Mouse (Mus musculus) forebrain, embryonic 14.5 days (tissue): ENCODE data around the gene Twnk. TPM values are rescaled to one million over a fixed set of nuclear protein-coding genes. Genes with fewer than 3 reads are reported as not detected.
A peak's percentile ranks its signal among the peaks of the same experiment; 100 is the strongest.

ENCODE experiments used
- ATAC-seq: fragments of 200-750 bp; cut with Nextera tagmentation; 2 replicates; pipeline ENCODE4 v1.8.0; 2017; ENCODE audit warnings: mild to moderate bottlenecking, moderate library complexity
- DNase-seq: peaks from one replicate; pipeline ENCODE4 v3.0.0-alpha.2; 2015; ENCODE audit warnings: low spot score
- H3K27ac ChIP-seq: fragments of 300-500 bp; sonication (generic); 2 replicates; pipeline ENCODE4 v1.5.1; 2014; ENCODE audit warnings: low read depth, mild to moderate bottlenecking, control low read depth, low read length, moderate library complexity
- H3K27me3 ChIP-seq: fragments of 300-500 bp; sonication (generic); replicated peaks from 2 replicates; pipeline ENCODE4 v1.6.1; 2014; ENCODE audit warnings: low read length, control low read depth, mixed read lengths; ENCODE audit not compliant: control insufficient read depth, insufficient read depth
- H3K36me3 ChIP-seq: fragments of 300-500 bp; sonication (generic); 2 replicates; pipeline ENCODE4 v1.6.1; 2014; ENCODE audit warnings: low read length, control low read depth; ENCODE audit not compliant: control insufficient read depth, insufficient read depth
- H3K4me1 ChIP-seq: fragments of 300-500 bp; sonication (generic); 2 replicates; pipeline ENCODE4 v1.6.1; 2014; ENCODE audit warnings: antibody characterized with exemption, low read length, control low read depth; ENCODE audit not compliant: control insufficient read depth, insufficient read depth
- H3K4me2 ChIP-seq: fragments of 300-500 bp; sonication (generic); 2 replicates; pipeline ENCODE4 v1.6.1; 2014; ENCODE audit warnings: mild to moderate bottlenecking, control low read depth, low read length
- H3K4me3 ChIP-seq: fragments of 300-500 bp; sonication (generic); 2 replicates; pipeline ENCODE4 v1.5.1; 2014; ENCODE audit warnings: low read depth, low read length, control low read depth
- H3K9ac ChIP-seq: fragments of 300-500 bp; sonication (generic); 2 replicates; pipeline ENCODE4 v1.6.1; 2014; ENCODE audit warnings: mild to moderate bottlenecking, low read length, control low read depth, moderate library complexity
- H3K9me3 ChIP-seq: fragments of 300-500 bp; sonication (generic); replicated peaks from 2 replicates; pipeline ENCODE4 v1.6.1; 2016; ENCODE audit warnings: low read length, control low read depth, mixed read lengths; ENCODE audit not compliant: control insufficient read depth
- WGBS: fragments of 180-500 bp; shearing (Covaris S2); extraction: QIAGEN DNeasy Blood & Tissue Kit; methylation state at CpG from one replicate; pipeline ENCODE4 v1.1.7; 2014; 5-methylcytosine and 5-hydroxymethylcytosine counted together
- polyA plus RNA-seq: library from polyadenylated mRNA; unstranded; fragments of >200 nt; fragmentation: Nextera tagmentation; extraction: Ambion mirVana; gene quantifications from 2 replicates; pipeline ENCODE4 v1.2.1, GENCODE M21; 2014

The Twnk gene
- polyA plus RNA-seq, result 10.6 and 11.6 TPM in 2 replicates

DNA sequence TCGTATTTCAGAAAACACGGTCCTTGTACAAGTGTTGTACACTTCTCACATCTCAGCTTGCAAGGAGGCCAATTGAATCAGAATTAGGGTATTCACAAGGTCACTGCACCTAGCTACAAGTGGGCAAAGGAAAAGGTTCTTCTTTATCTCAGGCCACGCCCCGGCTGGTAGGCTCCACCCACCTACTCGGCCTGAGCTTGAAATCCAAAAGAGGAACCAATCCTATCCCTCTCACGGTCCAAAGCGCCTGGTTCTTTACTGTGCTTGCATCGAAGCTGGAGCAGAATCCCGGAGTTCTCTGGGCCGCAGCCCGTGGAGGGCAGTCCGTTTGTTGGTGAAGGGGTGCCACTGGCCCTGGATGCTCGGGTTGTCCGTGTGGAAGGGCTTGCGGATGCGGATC, at the start of gene Twnk:
Twnk (plus strand) TSS at position 220 of the 400 bp plus-strand sequence.
- DNase-seq, result no peak
- H3K4me3 ChIP-seq, result peak within 1 kb of the TSS; percentile 63
- 0 out of 2 replicates have a peak, but pooled peaks have one; percentile 1 for ATAC-seq
- H3K36me3 ChIP-seq, result peaks cover 50% of the 10 kb centered on the region
- WGBS, result 10% methylated on average over 16 of the region's 16 CpGs
- peak within 1 kb of the TSS; percentile 78 for H3K9ac ChIP-seq
- H3K4me1 ChIP-seq, result peaks cover 18% of the 10 kb centered on the region
- no peaks in the 10 kb centered on the region for H3K27me3 ChIP-seq
- no peaks in the 10 kb centered on the region for H3K9me3 ChIP-seq
- peak within 1 kb of the TSS; percentile 67 for H3K27ac ChIP-seq
- H3K4me2 ChIP-seq, result peak within 1 kb of the TSS; percentile 69

DNA sequence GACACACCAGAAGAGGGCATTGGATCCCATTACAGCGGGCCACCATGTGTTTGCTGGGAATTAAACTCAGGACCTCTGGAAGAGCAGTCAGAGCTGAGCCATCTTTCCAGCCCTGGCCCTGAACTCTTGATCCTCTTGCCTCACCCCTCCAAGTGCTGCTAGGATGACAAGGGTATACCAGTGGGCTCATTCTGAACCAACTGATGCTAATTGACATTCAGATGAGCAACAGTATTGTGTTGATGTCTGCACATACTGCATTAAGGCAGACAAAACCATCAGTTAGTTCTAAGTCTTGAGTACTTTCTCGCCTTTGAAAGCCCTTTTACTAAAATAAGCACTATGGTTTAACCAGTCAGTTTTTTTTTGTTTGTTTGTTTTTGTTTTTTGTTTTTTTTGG, 45.8 kb upstream of the Twnk start:
- H3K4me1 ChIP-seq, result no peaks in the 10 kb centered on the region
- H3K27ac ChIP-seq, result no peak overlapping the region
- no peak overlapping the region for H3K4me2 ChIP-seq
- ATAC-seq (no peak), DNase-seq (no peak)
- 96% methylated on average over 2 of the region's 2 CpGs for WGBS
- no peaks in the 10 kb centered on the region for H3K9me3 ChIP-seq
- H3K27me3 ChIP-seq, result no peaks in the 10 kb centered on the region
- peaks cover 79% of the 10 kb centered on the region for H3K36me3 ChIP-seq
- no peak overlapping the region for H3K9ac ChIP-seq
- no peak overlapping the region for H3K4me3 ChIP-seq

GRCm38 (mm10) chr19:44965978-44966377, 39.5 kb upstream of the Twnk start:
- H3K4me3 ChIP-seq, result no peak overlapping the region
- no peak overlapping the region for H3K27ac ChIP-seq
- H3K36me3 ChIP-seq, result peaks cover 83% of the 10 kb centered on the region
- H3K4me1 ChIP-seq, result no peaks in the 10 kb centered on the region
- no peaks in the 10 kb centered on the region for H3K27me3 ChIP-seq
- no peak for DNase-seq
- no peaks in the 10 kb centered on the region for H3K9me3 ChIP-seq
- ATAC-seq, result no peak
- no peak overlapping the region for H3K4me2 ChIP-seq
- no peak overlapping the region for H3K9ac ChIP-seq
- WGBS, result 97% methylated on average over 1 of the region's 1 CpGs

- Histone ChIP-seq H3K27me3 (no peaks in the 10 kb centered on the region), H3K4me3 (no peak overlapping the region), H3K27ac (no peak overlapping the region), H3K9ac (no peak overlapping the region), H3K4me1 (no peaks in the 10 kb centered on the region), H3K9me3 (no peaks in the 10 kb centered on the region), H3K4me2 (no peak overlapping the region), H3K36me3 (peaks cover 88% of the 10 kb centered on the region)
- 92% methylated on average over 3 of the region's 3 CpGs for whole genome bisulfite sequencing
- DNase-seq (no peak), ATAC-seq (no peak)
These were observed 37.1 kb upstream of the Twnk start for GRCm38 (mm10) chr19:44968329-44968728.

DNA sequence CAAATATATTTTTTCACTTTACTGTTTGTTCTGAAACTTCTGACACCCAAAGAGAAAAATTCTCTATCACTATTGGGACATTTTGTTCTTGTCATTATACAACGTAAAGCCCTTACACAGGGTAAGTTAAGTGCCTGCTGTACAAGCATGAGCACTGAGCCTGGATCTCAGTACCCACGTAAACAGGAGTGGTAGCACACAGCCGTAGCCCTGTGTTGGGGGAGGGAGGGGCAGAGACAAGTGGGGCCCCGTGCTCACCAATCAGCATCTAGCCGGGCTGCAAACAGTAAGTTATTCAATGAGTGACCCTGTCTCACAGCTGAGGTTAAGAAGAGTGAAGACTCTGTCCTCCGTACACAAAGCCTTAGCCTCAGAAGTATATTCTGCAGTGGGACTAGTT, 28.8 kb upstream of the Twnk start:
- WGBS, result 85% methylated on average over 6 of the region's 6 CpGs
- no peak for ATAC-seq
- no peak for DNase-seq
- Histone ChIP-seq H3K27me3 (no peaks in the 10 kb centered on the region), H3K36me3 (peaks cover 94% of the 10 kb centered on the region), H3K27ac (no peak overlapping the region), H3K4me3 (no peak overlapping the region), H3K4me2 (no peak overlapping the region), H3K9me3 (no peaks in the 10 kb centered on the region), H3K4me1 (no peaks in the 10 kb centered on the region), H3K9ac (no peak overlapping the region)

DNA sequence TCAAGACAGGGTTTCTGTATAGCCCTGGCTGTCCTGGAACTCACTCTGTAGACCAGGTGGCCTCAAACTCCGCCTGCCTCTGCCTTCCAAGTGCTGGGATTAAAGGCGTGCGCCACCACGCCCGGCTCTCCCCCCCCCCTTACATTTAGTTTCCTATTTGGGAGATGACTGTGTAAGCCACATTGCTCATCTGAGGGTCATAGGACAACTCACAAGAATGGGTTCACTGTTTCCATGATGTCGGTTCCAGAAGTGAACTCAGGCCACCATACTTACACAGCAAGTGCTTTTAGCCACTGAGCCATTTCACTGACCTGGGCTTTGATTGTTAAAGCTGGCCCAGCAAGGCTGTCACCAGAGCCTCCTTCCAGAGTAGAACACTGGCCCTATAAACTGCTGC, 28.3 kb upstream of the Twnk start:
- Histone ChIP-seq H3K27ac (no peak overlapping the region), H3K27me3 (no peaks in the 10 kb centered on the region), H3K4me3 (no peak overlapping the region), H3K4me1 (no peaks in the 10 kb centered on the region), H3K4me2 (no peak overlapping the region), H3K9me3 (no peaks in the 10 kb centered on the region), H3K36me3 (peaks cover 94% of the 10 kb centered on the region), H3K9ac (no peak overlapping the region)
- 91% methylated on average over 6 of the region's 6 CpGs for WGBS
- DNase-seq (no peak), ATAC-seq (no peak)

GRCm38 (mm10) chr19:44980787-44981186, 24.7 kb upstream of the Twnk start:
- H3K4me1 ChIP-seq, result no peaks in the 10 kb centered on the region
- no peak overlapping the region for H3K4me3 ChIP-seq
- no peak overlapping the region for H3K9ac ChIP-seq
- ATAC-seq, result no peak
- WGBS, result 83% methylated on average over 2 of the region's 2 CpGs
- H3K9me3 ChIP-seq, result no peaks in the 10 kb centered on the region
- H3K27me3 ChIP-seq, result no peaks in the 10 kb centered on the region
- H3K36me3 ChIP-seq, result peaks cover 68% of the 10 kb centered on the region
- DNase-seq, result no peak
- H3K27ac ChIP-seq, result no peak overlapping the region
- H3K4me2 ChIP-seq, result no peak overlapping the region

- H3K4me1 ChIP-seq, result no peaks in the 10 kb centered on the region
- no peaks in the 10 kb centered on the region for H3K9me3 ChIP-seq
- DNase-seq (no peak), ATAC-seq (no peak)
- H3K27me3 ChIP-seq, result no peaks in the 10 kb centered on the region
- H3K9ac ChIP-seq, result no peak overlapping the region
- WGBS, result 88% methylated on average over 7 of the region's 7 CpGs
- no peak overlapping the region for H3K27ac ChIP-seq
- no peak overlapping the region for H3K4me2 ChIP-seq
- H3K36me3 ChIP-seq, result peaks cover 50% of the 10 kb centered on the region
- no peak overlapping the region for H3K4me3 ChIP-seq
These were observed 22.9 kb upstream of the Twnk start for GRCm38 (mm10) chr19:44982477-44983115.

DNA sequence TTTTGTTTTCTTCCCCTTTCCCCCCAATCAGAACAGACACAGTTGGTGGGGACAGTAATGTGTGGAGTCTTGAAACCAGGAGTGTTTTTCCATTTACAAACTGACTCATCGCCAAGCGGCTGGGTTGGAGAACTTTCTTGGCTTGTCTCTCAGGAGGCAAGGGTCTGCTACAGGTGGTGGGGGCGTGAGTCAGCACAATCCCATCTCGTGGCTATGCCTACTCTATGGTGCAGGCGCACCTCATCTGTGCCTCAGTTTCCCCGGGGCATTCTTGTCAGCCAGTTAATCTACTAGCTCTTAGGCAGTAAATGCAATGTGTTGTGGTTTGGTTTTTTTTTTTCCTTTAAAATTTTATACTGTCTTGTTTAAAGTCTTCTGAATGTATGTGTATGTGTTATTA, 22.1 kb upstream of the Twnk start:
- 92% methylated on average over 6 of the region's 6 CpGs for WGBS
- no peak overlapping the region for H3K4me2 ChIP-seq
- no peak overlapping the region for H3K27ac ChIP-seq
- no peak for DNase-seq
- H3K9me3 ChIP-seq, result no peaks in the 10 kb centered on the region
- H3K4me3 ChIP-seq, result no peak overlapping the region
- no peak for ATAC-seq
- no peak overlapping the region for H3K9ac ChIP-seq
- no peaks in the 10 kb centered on the region for H3K27me3 ChIP-seq
- H3K36me3 ChIP-seq, result peaks cover 42% of the 10 kb centered on the region
- H3K4me1 ChIP-seq, result no peaks in the 10 kb centered on the region
